Mouse (Mus musculus): Measurements from ENCODE around the gene Fscn2.
"Not testable (repeated sequence)": the region's sequence is repeated elsewhere in the genome, so short reads cannot be mapped to it uniquely, and the experiment has no call there.

The Fscn2 gene

GRCm38 (mm10) chr11:120404814-120405213, 43.5 kb downstream of the Fscn2 start:
- no peak for DNase-seq (ENCODE audit: low read depth)

- no peak for DNase-seq (ENCODE audit: low read depth)
Measured at GRCm38 (mm10) chr11:120405867-120406266, 44.5 kb downstream of the Fscn2 start.

GRCm38 (mm10) chr11:120406445-120406844, 45.1 kb downstream of the Fscn2 start:
- DNase-seq (ENCODE audit: low read depth) = no peak

GRCm38 (mm10) chr11:120413621-120414020, 52.3 kb downstream of the Fscn2 start:
- not testable (repeated sequence) for DNase-seq (ENCODE audit: low read depth)

All from naive thymus-derived CD4-positive, alpha-beta T cell, adult 2 months (primary cell).